Mouse (Mus musculus) thymus, postnatal 14 days (tissue): ENCODE measurements around the gene Prok1.

ENCODE experiments used
- DNase-seq: peaks from one replicate; pipeline ENCODE4 v3.0.0; 2021

The Prok1 gene

GRCm38 (mm10) chr3:107233945-107234344, 5.6 kb downstream of the Prok1 start:
- DNase-seq = no peak

DNA sequence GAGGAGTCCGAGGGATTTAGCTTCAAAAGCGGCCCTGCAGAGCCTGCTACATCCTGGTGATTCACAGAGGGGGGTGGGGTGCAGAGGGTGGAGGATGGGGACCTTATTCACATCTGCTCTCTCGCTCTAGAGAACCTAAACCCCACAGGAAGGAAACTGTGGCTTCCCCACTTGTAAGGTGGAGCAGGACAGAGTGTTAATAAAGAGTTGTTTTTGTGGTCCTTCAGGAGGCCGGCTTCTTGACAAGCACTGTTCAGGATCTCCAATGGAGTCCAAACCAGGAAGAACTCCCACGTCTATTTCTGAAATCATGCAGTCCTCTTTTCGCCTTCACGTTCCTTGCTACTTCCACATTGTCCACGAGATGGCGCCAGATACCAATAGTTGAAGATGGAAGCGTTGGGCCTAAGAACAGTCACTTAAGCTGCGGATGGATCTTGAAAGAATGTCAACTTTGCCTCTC, 6.1 kb downstream of the Prok1 start:
- DNase-seq = peak; percentile 77

DNA sequence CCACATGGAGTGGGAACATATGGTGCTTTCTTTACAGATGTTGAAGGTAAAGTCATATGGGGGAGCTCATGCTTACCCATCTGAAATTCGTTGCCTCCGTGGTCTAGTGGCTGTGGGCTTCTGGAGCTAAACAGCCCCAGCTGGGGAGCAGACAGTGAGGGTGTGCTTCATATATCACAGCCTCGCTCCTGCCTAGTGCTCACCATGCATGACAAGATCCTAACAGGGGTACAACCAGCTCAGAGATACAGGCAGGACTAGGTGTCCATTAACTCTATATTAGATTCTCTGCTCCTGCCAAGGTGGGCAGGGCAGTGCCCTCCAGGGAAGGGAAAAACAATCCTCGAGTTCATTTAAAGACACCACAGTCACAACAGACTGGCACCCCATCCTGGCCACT, 8.3 kb downstream of the Prok1 start:
- DNase-seq = no peak

- DNase-seq = no peak
Observed at GRCm38 (mm10) chr3:107230527-107230926, 9.0 kb downstream of the Prok1 start, which contains the start of gene A630076J17Rik. Gene A630076J17Rik (plus strand): TSS chr3:107230614.

DNA sequence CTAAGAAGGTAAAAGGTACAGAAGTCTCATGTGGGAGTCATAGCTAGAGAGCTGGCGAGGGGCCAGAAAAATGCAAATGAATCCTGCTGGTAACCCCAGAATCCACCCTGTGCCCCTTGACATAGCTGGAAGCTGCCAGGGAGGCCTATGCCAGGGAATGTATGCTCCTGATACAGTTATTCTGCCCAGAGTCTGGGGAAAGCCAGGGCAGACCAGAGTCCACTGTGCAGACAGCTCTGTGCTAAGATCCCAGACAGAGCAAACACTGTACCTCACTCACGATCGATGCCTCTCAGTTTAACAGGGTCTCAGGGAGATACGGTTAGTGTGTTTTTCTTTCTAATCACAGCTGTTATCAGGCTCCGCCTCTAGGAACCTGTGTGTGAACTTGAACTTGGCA, 9.7 kb downstream of the Prok1 start:
- no peak for DNase-seq

- no peak for DNase-seq
Observed at GRCm38 (mm10) chr3:107229221-107229620, 10.3 kb downstream of the Prok1 start.

DNA sequence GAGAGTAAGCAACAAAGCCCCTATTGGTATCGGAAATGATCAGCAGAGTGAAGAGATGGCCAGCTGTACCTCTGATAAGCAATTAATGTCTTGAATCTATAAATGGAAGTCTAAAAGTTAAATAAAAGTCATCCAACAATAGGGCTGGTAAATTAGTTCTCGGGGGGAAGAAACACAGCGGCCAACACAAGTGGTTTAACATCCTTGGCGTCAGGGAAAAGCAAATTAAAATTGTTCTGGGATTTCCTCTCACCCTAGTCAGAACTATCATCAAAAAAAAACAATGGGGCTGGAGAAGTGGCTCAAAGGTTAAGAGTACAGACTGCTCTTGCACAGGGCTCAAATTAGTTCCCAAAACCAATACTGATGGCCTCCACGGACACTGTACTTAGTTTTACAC, 13.7 kb downstream of the Prok1 start:
- no peak for DNase-seq

DNA sequence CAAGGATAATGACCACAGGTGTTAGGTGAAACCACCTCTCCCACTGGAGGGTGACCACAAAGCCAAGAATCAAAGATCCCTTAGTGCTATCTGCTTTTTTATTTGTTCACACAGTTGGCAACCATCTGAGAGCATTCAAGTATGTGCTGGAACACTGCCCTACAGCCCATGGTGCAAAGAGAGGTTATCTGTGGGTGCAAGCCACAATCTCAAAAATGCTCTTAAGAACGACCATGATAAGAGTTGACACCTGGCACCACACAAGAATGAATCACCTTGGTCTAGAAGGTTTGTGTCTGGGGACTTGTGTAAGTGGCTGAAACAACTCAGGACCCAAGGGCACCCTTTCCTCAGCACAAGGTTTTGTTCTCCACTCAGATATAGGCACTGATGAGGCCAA, 16.3 kb downstream of the Prok1 start:
- no peak for DNase-seq

DNA sequence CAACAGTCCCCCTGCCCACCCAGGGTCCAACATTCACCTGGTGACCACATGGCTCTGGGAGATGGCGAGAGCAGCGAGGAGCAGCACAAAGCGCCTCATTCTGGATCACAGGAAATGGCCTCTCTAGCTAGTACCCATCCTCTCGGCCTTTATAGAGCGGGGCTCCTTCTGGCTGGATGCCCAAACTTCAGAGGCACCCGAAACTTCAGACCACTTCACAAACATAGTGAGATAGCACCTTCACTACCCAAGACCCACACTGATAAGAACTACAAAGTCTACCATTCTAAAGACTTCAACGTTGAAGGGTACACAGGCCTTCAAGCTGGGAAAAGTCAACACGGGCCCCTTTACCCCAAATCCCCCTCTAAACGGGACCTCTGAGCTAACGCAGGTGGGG, 17.9 kb downstream of the Prok1 start, which contains the start of gene Cym:
Cym (minus strand) TSS at position 125 of the 400 bp plus-strand sequence.
- DNase-seq = no peak

GRCm38 (mm10) chr3:107218572-107218971, 20.9 kb downstream of the Prok1 start:
- DNase-seq = no peak

DNA sequence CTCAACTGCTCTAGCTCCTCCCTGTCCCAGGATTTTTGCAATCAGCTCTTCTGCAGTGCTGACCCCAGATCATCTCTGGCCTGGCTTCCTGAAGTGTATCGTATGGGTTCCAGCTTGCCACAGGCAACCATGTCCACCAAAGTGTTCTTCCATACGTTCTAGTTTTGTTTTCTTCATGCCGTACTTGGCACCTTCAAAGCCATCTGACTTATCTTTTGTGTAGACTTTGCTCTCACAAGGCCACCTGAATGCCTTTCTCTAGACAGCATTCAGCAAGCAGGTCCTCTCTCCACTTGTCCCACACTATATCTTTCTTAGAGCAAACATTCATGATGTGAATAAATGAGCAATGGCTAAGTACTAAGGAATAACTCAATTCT, 22.4 kb downstream of the Prok1 start:
- no peak for DNase-seq

DNA sequence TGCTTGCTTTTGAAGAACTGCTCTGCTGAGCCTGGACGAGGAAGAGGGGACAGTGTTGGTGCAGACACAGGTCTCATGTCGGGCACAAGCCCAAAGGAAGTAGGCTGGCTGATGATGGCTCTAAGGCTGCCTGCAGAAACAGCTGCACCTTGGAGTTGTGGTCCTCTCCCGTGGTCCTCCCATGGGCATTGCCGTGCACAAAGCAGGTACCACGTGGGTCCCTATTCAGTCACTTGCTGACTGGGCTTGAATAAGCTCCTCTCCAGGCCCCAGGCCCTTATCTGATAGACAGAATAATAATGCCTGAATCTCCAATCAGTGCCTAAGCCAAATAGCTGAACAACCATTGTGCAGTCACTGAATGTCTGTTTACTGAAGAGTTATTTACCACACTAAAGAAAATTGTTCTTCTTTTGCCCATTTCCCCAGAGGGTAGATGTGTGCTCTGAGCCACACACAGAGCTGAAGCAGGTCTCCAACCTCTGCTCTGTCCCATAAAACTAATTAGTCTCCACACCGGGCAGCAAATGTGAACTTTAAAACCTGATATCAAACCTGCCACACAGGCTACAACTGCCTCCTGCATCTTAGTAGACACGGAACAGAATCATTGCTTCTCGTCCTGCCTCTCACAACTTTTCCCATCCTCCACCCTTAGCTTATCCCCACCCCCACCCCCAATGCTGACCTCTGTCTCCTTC, 23.0 kb downstream of the Prok1 start:
- DNase-seq = no peak

DNA sequence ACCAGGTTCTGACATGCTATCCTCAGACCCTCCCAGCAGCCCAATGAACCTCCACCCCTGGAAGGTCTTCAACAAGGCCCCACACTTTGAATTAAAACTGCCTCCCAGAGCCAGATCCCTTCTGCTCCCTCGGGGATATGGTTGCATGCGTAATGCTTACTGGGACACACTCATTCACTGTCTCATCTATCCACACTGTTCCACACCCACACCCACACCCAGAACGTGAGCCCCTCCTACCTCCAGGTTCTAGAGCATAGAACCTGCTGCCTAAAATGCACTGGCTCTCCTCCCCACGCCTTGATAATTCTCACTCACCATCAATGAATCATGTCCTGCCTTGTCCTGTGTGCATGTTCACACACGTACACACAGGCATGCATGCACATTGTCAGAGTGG, 24.9 kb downstream of the Prok1 start:
- no peak for DNase-seq

- DNase-seq = no peak
Observed at GRCm38 (mm10) chr3:107207625-107208253, 31.8 kb downstream of the Prok1 start.

- no peak for DNase-seq
Observed at GRCm38 (mm10) chr3:107206490-107207150, 32.9 kb downstream of the Prok1 start.

- peak; percentile 73 for DNase-seq
Observed at GRCm38 (mm10) chr3:107205994-107206393, 33.5 kb downstream of the Prok1 start.

DNA sequence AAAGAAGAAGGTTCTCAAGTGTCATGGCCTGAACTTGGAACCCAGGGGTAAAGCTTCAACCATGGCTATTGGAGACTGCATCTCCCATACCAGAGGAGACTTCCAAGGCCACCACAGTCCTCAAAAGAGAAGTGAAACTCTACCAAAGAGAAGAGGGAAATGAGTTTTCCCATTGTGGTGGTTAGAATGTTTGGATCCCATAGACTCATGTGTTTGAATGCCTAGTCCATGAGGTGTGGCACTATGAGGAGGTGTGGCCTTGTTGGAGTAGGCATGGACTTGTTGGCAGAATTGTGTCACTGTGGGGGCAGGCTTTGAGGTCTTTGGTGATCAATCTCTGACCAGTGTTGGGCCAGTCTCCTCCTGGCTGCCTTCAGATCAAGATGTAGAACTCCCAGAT, 34.3 kb downstream of the Prok1 start:
- no peak for DNase-seq

DNA sequence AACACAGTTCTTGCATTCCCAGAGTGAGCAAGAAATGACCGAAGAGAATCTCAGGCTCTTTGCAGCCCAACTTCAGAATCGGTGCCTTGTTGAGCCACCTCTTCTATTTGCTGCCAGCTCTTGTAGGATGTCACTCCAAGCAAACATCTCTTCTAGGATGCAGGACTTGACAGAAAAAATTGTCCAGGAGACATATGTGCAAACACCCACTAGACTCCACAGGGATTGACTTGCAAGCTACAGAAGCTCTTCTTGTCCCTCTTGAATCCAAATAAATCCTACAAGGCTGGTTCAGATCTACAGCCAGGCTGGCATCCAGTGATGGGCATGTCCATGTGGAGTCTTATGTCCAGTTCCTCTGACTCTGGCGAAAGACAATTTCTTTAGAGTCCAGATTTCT, 35.1 kb downstream of the Prok1 start:
- DNase-seq = no peak

GRCm38 (mm10) chr3:107201310-107202180, 38.0 kb downstream of the Prok1 start:
- no peak for DNase-seq

GRCm38 (mm10) chr3:107188226-107188899, 51.1 kb downstream of the Prok1 start:
- peak; percentile 66 for DNase-seq

- DNase-seq = no peak
Observed at GRCm38 (mm10) chr3:107187022-107187421, 52.5 kb downstream of the Prok1 start.

GRCm38 (mm10) chr3:107185597-107185996, 53.9 kb downstream of the Prok1 start:
- peak; percentile 21 for DNase-seq
